Mouse (Mus musculus) spleen, adult 2 months (tissue): ENCODE measurements around the gene Ccdc47.

Source experiments
- CTCF ChIP-seq: fragments of 200-500 bp; IDR thresholded peaks from 2 replicates; pipeline ENCODE4 v1.5.1; 2011; ENCODE audit warnings: mild to moderate bottlenecking, inconsistent platforms; ENCODE audit not compliant: insufficient read depth, insufficient read length, insufficient replicate concordance; ENCODE audit errors: extremely low read depth
- POLR2A ChIP-seq: fragments of 200-500 bp; IDR thresholded peaks from 2 replicates; pipeline ENCODE4 v1.6.1; 2011; ENCODE audit warnings: low read depth, low read length, inconsistent platforms

DNA sequence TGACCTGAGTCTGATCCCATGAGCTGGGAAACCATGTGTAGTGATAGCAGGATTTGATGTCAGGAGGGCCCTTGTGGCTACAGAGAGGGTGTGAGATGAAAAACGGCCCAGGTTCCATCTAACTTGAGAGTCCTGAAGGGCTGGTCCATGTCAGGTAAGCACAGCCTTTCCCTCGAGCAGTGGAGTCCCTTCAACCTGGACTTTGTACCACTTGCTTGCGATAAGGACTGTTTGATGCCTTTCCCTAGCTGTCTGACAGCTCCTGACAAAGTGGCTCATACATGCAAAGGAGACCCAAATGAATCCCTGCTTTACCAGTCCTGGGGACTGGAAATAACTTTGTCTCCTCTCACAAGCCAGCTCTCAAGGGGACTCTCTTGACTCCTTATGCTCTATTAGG is 64.9 kb downstream of the Ccdc47 start:
- TF ChIP-seq CTCF (no peak), POLR2A (no peak)
